Mouse (Mus musculus) embryonic facial prominence, embryonic 13.5 days (tissue): ENCODE measurements around the gene Rbfox1. TPM values are rescaled to one million over a fixed set of nuclear protein-coding genes. Genes with fewer than 3 reads are reported as not detected.
A peak's percentile ranks its signal among the peaks of the same experiment; 100 is the strongest.

Experiments used
- ATAC-seq: fragments of 200-750 bp; cut with Nextera tagmentation; 2 replicates; pipeline ENCODE4 v1.8.0; 2017; ENCODE audit warnings: low read depth; ENCODE audit not compliant: insufficient number of reproducible peaks, insufficient read depth, low FRiP score, low TSS enrichment
- H3K27ac ChIP-seq: fragments of 300-500 bp; sonication (generic); 2 replicates; pipeline ENCODE4 v1.5.1; 2015; ENCODE audit warnings: moderate library complexity, mild to moderate bottlenecking, inconsistent platforms
- H3K27me3 ChIP-seq: fragments of 300-500 bp; sonication (generic); 2 replicates; pipeline ENCODE4 v1.6.1; 2015; ENCODE audit warnings: mild to moderate bottlenecking, inconsistent platforms
- H3K36me3 ChIP-seq: fragments of 300-500 bp; sonication (generic); 2 replicates; pipeline ENCODE4 v1.6.1; 2015; ENCODE audit warnings: mild to moderate bottlenecking, inconsistent platforms
- H3K4me1 ChIP-seq: fragments of 300-500 bp; sonication (generic); 2 replicates; pipeline ENCODE4 v1.6.1; 2015; ENCODE audit warnings: inconsistent platforms
- H3K4me2 ChIP-seq: fragments of 300-500 bp; sonication (generic); 2 replicates; pipeline ENCODE4 v1.6.1; 2015; ENCODE audit warnings: moderate library complexity, mild to moderate bottlenecking, inconsistent platforms
- H3K4me3 ChIP-seq: fragments of 300-500 bp; sonication (generic); 2 replicates; pipeline ENCODE4 v1.5.1; 2015; ENCODE audit warnings: mild to moderate bottlenecking, inconsistent platforms
- H3K9ac ChIP-seq: fragments of 300-500 bp; sonication (generic); 2 replicates; pipeline ENCODE4 v1.6.1; 2015; ENCODE audit warnings: mild to moderate bottlenecking, inconsistent platforms
- H3K9me3 ChIP-seq: fragments of 300-500 bp; sonication (generic); 2 replicates; pipeline ENCODE4 v1.6.1; 2016; ENCODE audit warnings: inconsistent platforms
- WGBS: fragments of 180-500 bp; shearing (Covaris S2); methylation state at CpG from one replicate; pipeline ENCODE4 v1.1.7; 2015; ENCODE audit warnings: mixed read lengths; 5-methylcytosine and 5-hydroxymethylcytosine counted together
- polyA plus RNA-seq: library from polyadenylated mRNA; unstranded; fragments of >200 nt; fragmentation: Nextera tagmentation; extraction: Ambion mirVana; gene quantifications from 2 replicates; pipeline ENCODE4 v1.2.1, GENCODE M21; 2015

The Rbfox1 gene
- polyA plus RNA-seq, 1 experiment from 2014 or later: 3.9 TPM

GRCm38 (mm10) chr16:7136971-7137370, 1251.8 kb downstream of the Rbfox1 start:
- H3K9ac ChIP-seq: no peak overlapping the region
- no peak overlapping the region for H3K27ac ChIP-seq
- 26% methylated on average over 1 of the region's 1 CpGs for WGBS
- 0 out of 2 replicates have a peak, but pooled peaks have one; percentile 37 for ATAC-seq
- H3K27me3 ChIP-seq: no peaks in the 10 kb centered on the region
- H3K36me3 ChIP-seq: no peaks in the 10 kb centered on the region
- H3K4me2 ChIP-seq: no peak overlapping the region
- no peaks in the 10 kb centered on the region for H3K9me3 ChIP-seq
- no peak overlapping the region for H3K4me3 ChIP-seq
- peaks cover 8% of the 10 kb centered on the region; the same call in 1 of the 2 replicates for H3K4me1 ChIP-seq

- Histone ChIP-seq H3K36me3 (no peaks in the 10 kb centered on the region), H3K9ac (no peak overlapping the region), H3K4me2 (no peak overlapping the region), H3K9me3 (no peaks in the 10 kb centered on the region), H3K27me3 (no peaks in the 10 kb centered on the region), H3K4me3 (no peak overlapping the region), H3K4me1 (peaks cover 8% of the 10 kb centered on the region; the same call in 1 of the 2 replicates), H3K27ac (no peak overlapping the region)
- WGBS: 92% methylated on average over 2 of the region's 2 CpGs
- ATAC-seq: no peak
These were observed 1254.3 kb downstream of the Rbfox1 start for GRCm38 (mm10) chr16:7139480-7139879.

GRCm38 (mm10) chr16:7140909-7141308, 1255.8 kb downstream of the Rbfox1 start:
- no peaks in the 10 kb centered on the region for H3K9me3 ChIP-seq
- no peak overlapping the region for H3K4me3 ChIP-seq
- no peak overlapping the region for H3K4me2 ChIP-seq
- H3K36me3 ChIP-seq: no peaks in the 10 kb centered on the region
- H3K27me3 ChIP-seq: no peaks in the 10 kb centered on the region
- no peak for ATAC-seq
- H3K4me1 ChIP-seq: peaks cover 8% of the 10 kb centered on the region; the same call in 1 of the 2 replicates
- H3K27ac ChIP-seq: no peak overlapping the region
- H3K9ac ChIP-seq: no peak overlapping the region
- 74% methylated on average over 8 of the region's 8 CpGs for WGBS

GRCm38 (mm10) chr16:7145505-7145904, 1260.3 kb downstream of the Rbfox1 start:
- Histone ChIP-seq H3K36me3 (no peaks in the 10 kb centered on the region), H3K27me3 (no peaks in the 10 kb centered on the region), H3K4me1 (peaks cover 21% of the 10 kb centered on the region), H3K4me2 (no peak overlapping the region), H3K4me3 (no peak overlapping the region), H3K9me3 (no peaks in the 10 kb centered on the region), H3K27ac (no peak overlapping the region), H3K9ac (no peak overlapping the region)
- ATAC-seq: no peak
- WGBS: 55% methylated on average over 10 of the region's 10 CpGs

GRCm38 (mm10) chr16:7146454-7146853, 1261.3 kb downstream of the Rbfox1 start:
- no peaks in the 10 kb centered on the region for H3K36me3 ChIP-seq
- no peaks in the 10 kb centered on the region for H3K27me3 ChIP-seq
- H3K4me2 ChIP-seq: no peak overlapping the region
- H3K9me3 ChIP-seq: no peaks in the 10 kb centered on the region
- H3K27ac ChIP-seq: no peak overlapping the region
- ATAC-seq: no peak
- H3K9ac ChIP-seq: no peak overlapping the region
- H3K4me3 ChIP-seq: no peak overlapping the region
- 27% methylated on average over 6 of the region's 6 CpGs for WGBS
- peaks cover 23% of the 10 kb centered on the region for H3K4me1 ChIP-seq

GRCm38 (mm10) chr16:7147884-7148283, 1262.7 kb downstream of the Rbfox1 start:
- 69% methylated on average over 2 of the region's 2 CpGs for WGBS
- Histone ChIP-seq H3K9ac (no peak overlapping the region), H3K9me3 (no peaks in the 10 kb centered on the region), H3K27me3 (no peaks in the 10 kb centered on the region), H3K27ac (no peak overlapping the region), H3K4me1 (peaks cover 23% of the 10 kb centered on the region), H3K4me3 (no peak overlapping the region), H3K4me2 (no peak overlapping the region), H3K36me3 (no peaks in the 10 kb centered on the region)
- no peak for ATAC-seq

- 51% methylated on average over 16 of the region's 16 CpGs for WGBS
- Histone ChIP-seq H3K4me3 (no peak overlapping the region), H3K4me2 (peak overlapping the region; percentile 49), H3K27me3 (no peaks in the 10 kb centered on the region), H3K27ac (no peak overlapping the region; the same call in 1 of the 2 replicates), H3K36me3 (no peaks in the 10 kb centered on the region), H3K9me3 (no peaks in the 10 kb centered on the region), H3K4me1 (peaks cover 23% of the 10 kb centered on the region), H3K9ac (no peak overlapping the region)
- peak; percentile 78; the same call in 1 of the 2 replicates for ATAC-seq
These were observed 1264.1 kb downstream of the Rbfox1 start for GRCm38 (mm10) chr16:7149106-7149899.

GRCm38 (mm10) chr16:7150201-7150791, 1265.1 kb downstream of the Rbfox1 start:
- no peak overlapping the region for H3K9ac ChIP-seq
- 6% methylated on average over 8 of the region's 8 CpGs for WGBS
- ATAC-seq: no peak

GRCm38 (mm10) chr16:7152401-7152800, 1267.2 kb downstream of the Rbfox1 start:
- Histone ChIP-seq H3K4me1 (peaks cover 18% of the 10 kb centered on the region), H3K9ac (no peak overlapping the region), H3K4me2 (no peak overlapping the region), H3K4me3 (no peak overlapping the region), H3K27me3 (no peaks in the 10 kb centered on the region), H3K9me3 (no peaks in the 10 kb centered on the region), H3K36me3 (no peaks in the 10 kb centered on the region), H3K27ac (no peak overlapping the region)
- ATAC-seq: no peak
- 53% methylated on average over 4 of the region's 4 CpGs for WGBS

More at GRCm38 (mm10) chr16:7150201-7150791, 1265.1 kb downstream of the Rbfox1 start:
- no peaks in the 10 kb centered on the region for H3K9me3 ChIP-seq
- peak overlapping the region; percentile 49 for H3K4me2 ChIP-seq
- H3K27me3 ChIP-seq: no peaks in the 10 kb centered on the region
- peaks cover 23% of the 10 kb centered on the region for H3K4me1 ChIP-seq
- peak overlapping the region; percentile 21 for H3K4me3 ChIP-seq
- peak overlapping the region; percentile 35 for H3K27ac ChIP-seq
- H3K36me3 ChIP-seq: no peaks in the 10 kb centered on the region

- 73% methylated on average over 3 of the region's 3 CpGs for WGBS
- no peak for ATAC-seq
- no peak overlapping the region for H3K9ac ChIP-seq
These were observed 1269.5 kb downstream of the Rbfox1 start for GRCm38 (mm10) chr16:7154671-7155070.

GRCm38 (mm10) chr16:7158856-7159826, 1274.0 kb downstream of the Rbfox1 start:
- Histone ChIP-seq H3K4me3 (no peak overlapping the region), H3K9me3 (no peaks in the 10 kb centered on the region), H3K9ac (no peak overlapping the region), H3K27ac (no peak overlapping the region), H3K36me3 (no peaks in the 10 kb centered on the region), H3K4me2 (no peak overlapping the region), H3K4me1 (peaks cover 6% of the 10 kb centered on the region; the same call in 1 of the 2 replicates), H3K27me3 (no peaks in the 10 kb centered on the region)
- 53% methylated on average over 8 of the region's 8 CpGs for WGBS
- no peak for ATAC-seq

More at GRCm38 (mm10) chr16:7154671-7155070, 1269.5 kb downstream of the Rbfox1 start:
- Histone ChIP-seq H3K27me3 (no peaks in the 10 kb centered on the region), H3K27ac (no peak overlapping the region), H3K4me3 (no peak overlapping the region), H3K9me3 (no peaks in the 10 kb centered on the region), H3K4me2 (no peak overlapping the region), H3K4me1 (peaks cover 16% of the 10 kb centered on the region), H3K36me3 (no peaks in the 10 kb centered on the region)
